Mouse (Mus musculus) neural tube, embryonic 12.5 days (tissue): ENCODE results near the gene Bola3. TPM values are rescaled to one million over a fixed set of nuclear protein-coding genes. Genes with fewer than 3 reads are reported as not detected.

Source experiments
- ATAC-seq: fragments of 200-750 bp; cut with Nextera tagmentation; 2 replicates; pipeline ENCODE4 v1.8.0; 2017; ENCODE audit warnings: low read depth, mild to moderate bottlenecking, moderate TSS enrichment, moderate library complexity; ENCODE audit not compliant: low FRiP score
- H3K27ac ChIP-seq: fragments of 300-500 bp; sonication (generic); 2 replicates; pipeline ENCODE4 v1.5.1; 2016
- H3K27me3 ChIP-seq: fragments of 300-500 bp; sonication (generic); replicated peaks from 2 replicates; pipeline ENCODE4 v1.6.1; 2016; ENCODE audit warnings: mild to moderate bottlenecking
- H3K36me3 ChIP-seq: fragments of 300-500 bp; sonication (generic); 2 replicates; pipeline ENCODE4 v1.6.1; 2016; ENCODE audit warnings: mild to moderate bottlenecking
- H3K4me1 ChIP-seq: fragments of 300-500 bp; sonication (generic); 2 replicates; pipeline ENCODE4 v1.6.1; 2016
- H3K4me2 ChIP-seq: fragments of 300-500 bp; sonication (generic); replicated peaks from 2 replicates; pipeline ENCODE4 v1.6.1; 2016; ENCODE audit warnings: mild to moderate bottlenecking
- H3K4me3 ChIP-seq: fragments of 300-500 bp; sonication (generic); 2 replicates; pipeline ENCODE4 v1.5.1; 2016
- H3K9ac ChIP-seq: fragments of 300-500 bp; sonication (generic); 2 replicates; pipeline ENCODE4 v1.6.1; 2016; ENCODE audit warnings: mild to moderate bottlenecking
- H3K9me3 ChIP-seq: fragments of 300-500 bp; sonication (generic); 2 replicates; pipeline ENCODE4 v1.6.1; 2016; ENCODE audit warnings: mild to moderate bottlenecking
- WGBS: fragments of 180-500 bp; shearing (Covaris S2); methylation state at CpG from one replicate; pipeline ENCODE4 v1.1.7; 2016; 5-methylcytosine and 5-hydroxymethylcytosine counted together
- polyA plus RNA-seq: library from polyadenylated mRNA; unstranded; fragments of >200 nt; fragmentation: Nextera tagmentation; extraction: Ambion mirVana; gene quantifications from 2 replicates; pipeline ENCODE4 v1.2.1, GENCODE M21; 2016

Gene Bola3
- polyA plus RNA-seq, result 92.1 and 93.5 TPM in 2 replicates

- Histone ChIP-seq H3K9ac (peak within 1 kb of the TSS; percentile 92), H3K27me3 (no peaks in the 10 kb centered on the region), H3K4me3 (peak within 1 kb of the TSS; percentile 82), H3K27ac (no peak within 1 kb of the TSS), H3K4me2 (peak within 1 kb of the TSS; percentile 84), H3K36me3 (peaks cover 10% of the 10 kb centered on the region; the same call in 1 of the 2 replicates), H3K9me3 (no peaks in the 10 kb centered on the region), H3K4me1 (peaks cover 13% of the 10 kb centered on the region)
- peak; percentile 65 for ATAC-seq
- WGBS, result 30% methylated on average over 6 of the region's 6 CpGs
These were observed at the start of gene Bola3 for GRCm38 (mm10) chr6:83348873-83349272. Gene Bola3 (plus strand): TSS chr6:83349147.

DNA sequence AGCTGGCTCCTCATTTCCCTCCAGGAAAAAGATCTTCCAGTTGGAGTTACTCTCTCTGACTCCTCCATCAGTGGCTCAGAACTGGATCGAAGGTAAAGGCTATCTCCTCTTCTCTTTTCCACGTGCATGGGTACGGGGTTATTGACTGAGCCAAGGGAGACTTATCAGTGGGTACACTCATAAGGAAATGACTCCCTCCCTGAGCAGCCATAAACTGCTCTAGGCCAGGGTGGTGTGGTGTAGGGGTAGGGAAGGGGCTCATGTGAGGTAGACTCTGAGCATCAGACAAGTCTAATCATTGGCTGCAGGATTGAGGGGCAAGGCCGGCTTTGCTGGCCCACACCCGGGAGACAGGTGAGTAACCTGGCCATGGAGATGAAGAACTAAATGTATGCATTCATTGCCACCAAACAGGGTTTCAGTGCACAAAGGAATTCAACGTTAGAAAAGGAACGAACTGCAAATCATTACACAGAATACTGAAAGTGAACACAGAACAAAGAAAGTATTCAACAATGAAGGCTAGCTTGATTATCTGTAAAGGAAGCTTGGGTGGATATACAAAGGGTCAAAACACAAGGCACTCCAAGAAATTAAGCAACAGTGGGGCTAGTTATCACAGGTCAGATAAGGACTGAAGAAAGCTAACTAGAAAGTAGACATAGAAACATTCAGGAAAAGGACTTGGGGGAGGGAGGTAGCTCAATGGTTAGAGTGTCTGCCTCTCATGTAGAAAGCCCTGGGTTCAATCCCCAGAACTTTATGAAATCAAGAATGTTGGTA, 48.3 kb upstream of the Bola3 start:
- Histone ChIP-seq H3K4me2 (no peak overlapping the region), H3K4me1 (peaks cover 8% of the 10 kb centered on the region), H3K36me3 (peaks cover 9% of the 10 kb centered on the region), H3K27me3 (no peaks in the 10 kb centered on the region), H3K27ac (no peak overlapping the region), H3K9me3 (no peaks in the 10 kb centered on the region), H3K9ac (no peak overlapping the region), H3K4me3 (no peak overlapping the region)
- WGBS, result 83% methylated on average over 7 of the region's 7 CpGs
- ATAC-seq, result no peak

DNA sequence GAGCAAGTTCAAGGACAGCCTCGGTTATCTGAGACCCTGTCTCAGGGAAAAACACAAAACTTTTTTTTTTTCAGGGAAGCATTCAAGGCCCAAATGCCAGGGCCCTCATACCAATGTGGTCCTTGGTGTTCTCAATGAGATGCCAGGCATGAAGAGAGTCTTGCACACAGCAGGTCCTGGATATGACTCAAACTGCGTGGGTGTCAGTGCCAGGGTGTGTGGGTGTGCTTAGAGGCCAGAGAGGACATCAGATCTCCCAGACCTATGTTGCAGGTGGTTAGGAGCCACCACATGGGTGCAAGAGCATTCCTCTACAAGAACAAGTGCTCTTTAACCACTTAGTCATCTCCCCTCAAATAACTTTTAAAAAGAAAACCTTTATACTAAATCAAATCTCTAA, 47.7 kb upstream of the Bola3 start:
- ATAC-seq, result no peak
- 94% methylated on average over 2 of the region's 2 CpGs for WGBS
- H3K9me3 ChIP-seq, result no peaks in the 10 kb centered on the region
- no peaks in the 10 kb centered on the region for H3K27me3 ChIP-seq
- no peak overlapping the region for H3K27ac ChIP-seq
- H3K4me3 ChIP-seq, result no peak overlapping the region
- H3K36me3 ChIP-seq, result peaks cover 14% of the 10 kb centered on the region
- H3K4me1 ChIP-seq, result peaks cover 8% of the 10 kb centered on the region
- H3K4me2 ChIP-seq, result no peak overlapping the region
- no peak overlapping the region for H3K9ac ChIP-seq

- 55% methylated on average over 5 of the region's 5 CpGs for WGBS
- peaks cover 24% of the 10 kb centered on the region for H3K36me3 ChIP-seq
These were observed 46.7 kb upstream of the Bola3 start for GRCm38 (mm10) chr6:83302264-83302663.

DNA sequence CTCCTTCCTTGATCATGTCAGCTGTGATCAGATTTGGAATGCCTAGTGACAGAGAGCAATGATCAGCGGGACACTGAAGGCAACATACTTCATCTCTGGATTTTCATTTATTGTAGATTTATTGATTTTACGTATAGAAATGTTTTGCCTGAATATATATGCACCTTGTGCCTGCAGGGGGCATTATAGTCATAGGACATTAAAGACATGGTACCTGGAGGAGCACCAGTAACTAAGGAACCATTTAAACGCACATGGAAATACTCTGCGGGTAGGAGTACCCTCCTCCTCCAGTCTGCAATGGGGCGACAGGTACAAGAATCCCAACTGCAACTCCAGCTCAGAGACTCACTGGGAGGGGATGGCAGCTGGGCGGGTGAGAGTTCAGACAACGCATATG, 39.9 kb upstream of the Bola3 start:
- Histone ChIP-seq H3K27ac (no peak overlapping the region), H3K4me3 (no peak overlapping the region), H3K36me3 (peaks cover 74% of the 10 kb centered on the region), H3K27me3 (no peaks in the 10 kb centered on the region), H3K9me3 (no peaks in the 10 kb centered on the region), H3K4me1 (no peaks in the 10 kb centered on the region), H3K4me2 (no peak overlapping the region), H3K9ac (no peak overlapping the region)
- 94% methylated on average over 7 of the region's 7 CpGs for WGBS
- ATAC-seq, result no peak

More at GRCm38 (mm10) chr6:83302264-83302663, 46.7 kb upstream of the Bola3 start:
- no peak overlapping the region for H3K27ac ChIP-seq
- H3K4me1 ChIP-seq, result peaks cover 8% of the 10 kb centered on the region
- no peak overlapping the region for H3K9ac ChIP-seq
- H3K9me3 ChIP-seq, result no peaks in the 10 kb centered on the region
- no peak overlapping the region for H3K4me3 ChIP-seq
- H3K4me2 ChIP-seq, result no peak overlapping the region
- no peaks in the 10 kb centered on the region for H3K27me3 ChIP-seq
- ATAC-seq, result peak; percentile 33

DNA sequence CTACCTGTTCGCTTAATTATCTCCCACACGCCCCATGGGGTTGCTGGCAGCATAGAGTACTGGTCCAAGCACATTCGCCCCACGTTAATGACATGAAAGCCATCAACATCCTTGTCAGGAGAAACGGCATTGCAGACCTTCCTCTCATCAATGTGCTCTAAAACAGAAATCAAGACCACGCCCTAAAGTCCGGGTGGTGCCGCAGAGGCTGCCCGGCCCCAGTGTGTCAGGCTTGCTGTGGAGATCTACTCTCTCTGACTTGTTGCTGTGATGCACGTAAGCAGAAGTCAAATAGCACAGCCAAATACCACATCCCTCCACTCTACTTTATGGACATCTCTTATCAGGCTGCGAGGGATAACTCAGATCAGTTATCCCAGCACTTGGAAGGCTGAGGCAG, 37.7 kb upstream of the Bola3 start:
- Histone ChIP-seq H3K27me3 (no peaks in the 10 kb centered on the region), H3K4me3 (no peak overlapping the region), H3K36me3 (peaks cover 60% of the 10 kb centered on the region), H3K9me3 (no peaks in the 10 kb centered on the region), H3K4me2 (no peak overlapping the region), H3K9ac (no peak overlapping the region), H3K4me1 (peaks cover 6% of the 10 kb centered on the region; the same call in 1 of the 2 replicates), H3K27ac (no peak overlapping the region)
- no peak for ATAC-seq
- 92% methylated on average over 11 of the region's 11 CpGs for WGBS

DNA sequence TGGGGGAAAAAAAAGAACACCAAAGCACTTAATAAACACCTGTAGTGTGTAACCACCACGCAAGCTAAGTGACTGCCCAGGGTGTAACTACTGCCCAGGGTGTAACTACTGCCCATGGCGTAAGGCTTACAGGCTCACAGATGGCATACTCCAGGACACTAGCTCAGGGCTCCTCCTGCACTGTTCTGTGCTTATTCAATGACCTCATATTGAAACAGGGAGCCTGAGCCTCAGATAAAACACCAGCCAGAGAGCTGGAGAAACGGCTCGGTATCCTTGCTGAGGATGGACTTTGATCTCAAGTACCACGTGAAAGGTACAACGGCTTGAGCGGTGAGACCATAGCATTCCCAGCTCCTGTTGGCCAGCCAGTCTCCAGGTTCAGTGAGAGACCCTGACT, 36.9 kb upstream of the Bola3 start:
- Histone ChIP-seq H3K4me3 (no peak overlapping the region), H3K4me2 (no peak overlapping the region), H3K4me1 (peaks cover 14% of the 10 kb centered on the region), H3K27me3 (no peaks in the 10 kb centered on the region), H3K9ac (no peak overlapping the region), H3K9me3 (no peaks in the 10 kb centered on the region), H3K36me3 (peaks cover 52% of the 10 kb centered on the region), H3K27ac (no peak overlapping the region)
- no peak for ATAC-seq
- 95% methylated on average over 7 of the region's 7 CpGs for WGBS

GRCm38 (mm10) chr6:83312514-83312913, 36.4 kb upstream of the Bola3 start:
- no peak overlapping the region for H3K4me3 ChIP-seq
- H3K4me2 ChIP-seq, result no peak overlapping the region
- 91% methylated on average over 8 of the region's 8 CpGs for WGBS
- H3K4me1 ChIP-seq, result peaks cover 14% of the 10 kb centered on the region
- H3K9me3 ChIP-seq, result no peaks in the 10 kb centered on the region
- H3K27ac ChIP-seq, result no peak overlapping the region
- peaks cover 48% of the 10 kb centered on the region for H3K36me3 ChIP-seq
- no peak overlapping the region for H3K9ac ChIP-seq
- no peak for ATAC-seq
- no peaks in the 10 kb centered on the region for H3K27me3 ChIP-seq

- Histone ChIP-seq H3K9me3 (no peaks in the 10 kb centered on the region), H3K4me1 (peaks cover 14% of the 10 kb centered on the region), H3K27ac (no peak overlapping the region), H3K27me3 (no peaks in the 10 kb centered on the region), H3K4me2 (peak overlapping the region; percentile 71; the same call in 1 of the 2 replicates), H3K36me3 (peaks cover 28% of the 10 kb centered on the region), H3K9ac (no peak overlapping the region), H3K4me3 (no peak overlapping the region)
- ATAC-seq, result no peak
These were observed 33.7 kb upstream of the Bola3 start for GRCm38 (mm10) chr6:83315293-83315692.

GRCm38 (mm10) chr6:83316022-83316421, 32.9 kb upstream of the Bola3 start:
- Histone ChIP-seq H3K4me2 (peak overlapping the region; percentile 71), H3K27me3 (no peaks in the 10 kb centered on the region), H3K27ac (no peak overlapping the region), H3K9me3 (no peaks in the 10 kb centered on the region), H3K9ac (no peak overlapping the region), H3K4me1 (peaks cover 14% of the 10 kb centered on the region), H3K36me3 (peaks cover 21% of the 10 kb centered on the region), H3K4me3 (peak overlapping the region; percentile 91; the same call in 1 of the 2 replicates)
- ATAC-seq, result no peak
- WGBS, result 2% methylated on average over 10 of the region's 10 CpGs

GRCm38 (mm10) chr6:83317108-83317741, 31.7 kb upstream of the Bola3 start:
- Histone ChIP-seq H3K27ac (no peak overlapping the region; the same call in 1 of the 2 replicates), H3K27me3 (no peaks in the 10 kb centered on the region), H3K9ac (peak overlapping the region; percentile 82), H3K4me2 (peak overlapping the region; percentile 71), H3K36me3 (peaks cover 9% of the 10 kb centered on the region; the same call in 1 of the 2 replicates), H3K9me3 (no peaks in the 10 kb centered on the region), H3K4me1 (peaks cover 14% of the 10 kb centered on the region), H3K4me3 (peak overlapping the region; percentile 91)
- ATAC-seq, result peak; percentile 99
- under 1% methylated on average over 52 of the region's 52 CpGs for WGBS

- WGBS, result 65% methylated on average over 1 of the region's 1 CpGs
- no peaks in the 10 kb centered on the region for H3K27me3 ChIP-seq
- no peak overlapping the region for H3K9ac ChIP-seq
- H3K9me3 ChIP-seq, result no peaks in the 10 kb centered on the region
- H3K36me3 ChIP-seq, result no peaks in the 10 kb centered on the region
- H3K27ac ChIP-seq, result no peak overlapping the region
- no peak overlapping the region for H3K4me3 ChIP-seq
- H3K4me2 ChIP-seq, result no peak overlapping the region
- peaks cover 9% of the 10 kb centered on the region for H3K4me1 ChIP-seq
- no peak for ATAC-seq
These were observed 27.0 kb upstream of the Bola3 start for GRCm38 (mm10) chr6:83321927-83322326.
